Mouse (Mus musculus): ENCODE data around the gene CK137956. TPM values are rescaled to one million over a fixed set of nuclear protein-coding genes. Genes with fewer than 3 reads are reported as not detected.
A peak's percentile ranks its signal among the peaks of the same experiment; 100 is the strongest.

The CK137956 gene
- total RNA-seq, 2 experiments from 2014 or later = 3.6 to 3.9 TPM

- DNase-seq = peak; percentile 14
- intact Hi-C loops (cut with DNase I) = no loop called here
Measured at GRCm38 (mm10) chr4:127937474-127937873, 33.3 kb downstream of the CK137956 start.

- intact Hi-C loops (cut with DNase I) = no loop called here
- DNase-seq = peak; percentile 53
Measured at GRCm38 (mm10) chr4:127935369-127935768, 35.4 kb downstream of the CK137956 start.

GRCm38 (mm10) chr4:127913551-127913950 is 57.2 kb downstream of the CK137956 start:
- no peak for DNase-seq
- intact Hi-C loops (cut with DNase I) = no loop called here

- DNase-seq = peak; percentile 13
- intact Hi-C loops (cut with DNase I) = no loop called here
Measured at GRCm38 (mm10) chr4:127907151-127907550, 63.6 kb downstream of the CK137956 start.

- intact Hi-C loops (cut with DNase I) = no loop called here
- DNase-seq = no peak
Measured at GRCm38 (mm10) chr4:127903954-127904353, 66.8 kb downstream of the CK137956 start.

- intact Hi-C loops (cut with DNase I) = no loop called here
- no peak for DNase-seq
Measured at GRCm38 (mm10) chr4:127900893-127901456, 69.8 kb downstream of the CK137956 start.

GRCm38 (mm10) chr4:127889071-127889470 is 81.7 kb downstream of the CK137956 start:
- DNase-seq = no peak
- intact Hi-C loops (cut with DNase I) = no loop called here

- intact Hi-C loops (cut with DNase I) = no loop called here
- no peak for DNase-seq
Measured at GRCm38 (mm10) chr4:127878966-127879365, 91.8 kb downstream of the CK137956 start.

Other genes starting within 250 kb of the CK137956 start
- 10 to 100 TPM; 76.9 to 83.5 TPM for gene Csmd2, start 16.9 kb upstream of the CK137956 start, total RNA-seq (2021)